Mouse (Mus musculus): ENCODE measurements around the gene Arrdc1. TPM values are rescaled to one million over a fixed set of nuclear protein-coding genes. Genes with fewer than 3 reads are reported as not detected.

Arrdc1 gene
- polyA plus RNA-seq, 1 experiment from 2014 or later = 180 TPM

GRCm38 (mm10) chr2:24926965-24927358, 8.1 kb downstream of the Arrdc1 start:
- DNase-seq (ENCODE audit: low spot score) (no peak), ATAC-seq (no peak)
- no peak overlapping the region for H3K9ac ChIP-seq (replicated peaks; ENCODE audit: low read depth)
- peak overlapping the region; percentile 92 for H3K27ac ChIP-seq (ENCODE audit: low read length)
- H3K4me3 ChIP-seq (ENCODE audit: low read depth, low read length) = no peak overlapping the region
- no peaks in the 10 kb centered on the region for H3K27me3 ChIP-seq (replicated peaks; ENCODE audit: insufficient read depth, low read length)
- WGBS = 38% methylated on average over 7 of the region's 7 CpGs
- TF ChIP-seq CTCF (IDR thresholded peaks at IDR 0.05) (no peak), EP300 (IDR thresholded peaks at IDR 0.05) (no peak)
- H3K4me2 ChIP-seq (replicated peaks; ENCODE audit: low read depth, low read length) = peak overlapping the region; percentile 33; the same call in 1 of the 2 replicates
- no peaks in the 10 kb centered on the region for H3K9me3 ChIP-seq (ENCODE audit: low read length)
- no peaks in the 10 kb centered on the region for H3K36me3 ChIP-seq (ENCODE audit: insufficient read depth, low read length)
- peaks cover 12% of the 10 kb centered on the region; the same call in 1 of the 2 replicates for H3K4me1 ChIP-seq (ENCODE audit: insufficient read depth, low read depth, low read length)

GRCm38 (mm10) chr2:24926345-24926964, 8.6 kb downstream of the Arrdc1 start:
- H3K9me3 ChIP-seq (ENCODE audit: low read length) = no peaks in the 10 kb centered on the region
- DNase-seq (ENCODE audit: low spot score) (no peak), ATAC-seq (no peak)
- H3K36me3 ChIP-seq (ENCODE audit: insufficient read depth, low read length) = no peaks in the 10 kb centered on the region
- no peak overlapping the region for H3K4me2 ChIP-seq (replicated peaks; ENCODE audit: low read depth, low read length)
- no peak overlapping the region for H3K4me3 ChIP-seq (ENCODE audit: low read depth, low read length)
- TF ChIP-seq EP300 (IDR thresholded peaks at IDR 0.05) = no peak
- TF ChIP-seq CTCF (IDR thresholded peaks at IDR 0.05) = no peak
- H3K27me3 ChIP-seq (replicated peaks; ENCODE audit: insufficient read depth, low read length) = no peaks in the 10 kb centered on the region
- WGBS = 73% methylated on average over 9 of the region's 9 CpGs
- H3K4me1 ChIP-seq (ENCODE audit: insufficient read depth, low read depth, low read length) = peaks cover 12% of the 10 kb centered on the region; the same call in 1 of the 2 replicates
- H3K9ac ChIP-seq (replicated peaks; ENCODE audit: low read depth) = no peak overlapping the region
- peak overlapping the region; percentile 92 for H3K27ac ChIP-seq (ENCODE audit: low read length)

- Histone ChIP-seq H3K9me3 (ENCODE audit: low read length) (no peaks in the 10 kb centered on the region), H3K36me3 (ENCODE audit: insufficient read depth, low read length) (no peaks in the 10 kb centered on the region), H3K9ac (replicated peaks; ENCODE audit: low read depth) (no peak overlapping the region), H3K4me1 (ENCODE audit: insufficient read depth, low read depth, low read length) (peaks cover 12% of the 10 kb centered on the region; the same call in 1 of the 2 replicates), H3K4me2 (replicated peaks; ENCODE audit: low read depth, low read length) (no peak overlapping the region), H3K4me3 (ENCODE audit: low read depth, low read length) (no peak overlapping the region), H3K27me3 (replicated peaks; ENCODE audit: insufficient read depth, low read length) (no peaks in the 10 kb centered on the region), H3K27ac (ENCODE audit: low read length) (peak overlapping the region; percentile 54)
- DNase-seq (ENCODE audit: low spot score) (peak; percentile 83), ATAC-seq (peak; percentile 45)
- 53% methylated on average over 8 of the region's 8 CpGs for WGBS
- TF ChIP-seq CTCF (IDR thresholded peaks at IDR 0.05) = no peak; the same call in 1 of the 2 replicates
- peak; percentile 52; the same call in 1 of the 2 replicates for TF ChIP-seq EP300 (IDR thresholded peaks at IDR 0.05)
Observed at GRCm38 (mm10) chr2:24925284-24925683, 9.8 kb downstream of the Arrdc1 start.

GRCm38 (mm10) chr2:24923561-24923960, 11.5 kb downstream of the Arrdc1 start:
- Histone ChIP-seq H3K9me3 (ENCODE audit: low read length) (no peaks in the 10 kb centered on the region), H3K36me3 (ENCODE audit: insufficient read depth, low read length) (no peaks in the 10 kb centered on the region), H3K4me1 (ENCODE audit: insufficient read depth, low read depth, low read length) (peaks cover 12% of the 10 kb centered on the region; the same call in 1 of the 2 replicates), H3K27ac (ENCODE audit: low read length) (no peak overlapping the region), H3K4me3 (ENCODE audit: low read depth, low read length) (no peak overlapping the region), H3K9ac (replicated peaks; ENCODE audit: low read depth) (no peak overlapping the region), H3K27me3 (replicated peaks; ENCODE audit: insufficient read depth, low read length) (no peaks in the 10 kb centered on the region), H3K4me2 (replicated peaks; ENCODE audit: low read depth, low read length) (no peak overlapping the region)
- peak; percentile 79 for DNase-seq (ENCODE audit: low spot score)
- TF ChIP-seq CTCF (IDR thresholded peaks at IDR 0.05) (peak; percentile 72), EP300 (IDR thresholded peaks at IDR 0.05) (no peak)
- 40% methylated on average over 2 of the region's 2 CpGs for WGBS
- ATAC-seq = no peak

- Histone ChIP-seq H3K9me3 (ENCODE audit: low read length) (no peaks in the 10 kb centered on the region), H3K4me3 (ENCODE audit: low read depth, low read length) (peak overlapping the region; percentile 99), H3K27me3 (replicated peaks; ENCODE audit: insufficient read depth, low read length) (no peaks in the 10 kb centered on the region), H3K36me3 (ENCODE audit: insufficient read depth, low read length) (no peaks in the 10 kb centered on the region), H3K27ac (ENCODE audit: low read length) (peak overlapping the region; percentile 93), H3K4me2 (replicated peaks; ENCODE audit: low read depth, low read length) (peak overlapping the region; percentile 74), H3K4me1 (ENCODE audit: insufficient read depth, low read depth, low read length) (peaks cover 8% of the 10 kb centered on the region; the same call in 1 of the 2 replicates), H3K9ac (replicated peaks; ENCODE audit: low read depth) (peak overlapping the region; percentile 86)
- 7% methylated on average over 8 of the region's 8 CpGs for WGBS
- no peak for TF ChIP-seq EP300 (IDR thresholded peaks at IDR 0.05)
- no peak for TF ChIP-seq CTCF (IDR thresholded peaks at IDR 0.05)
- ATAC-seq (peak; percentile 30), DNase-seq (ENCODE audit: low spot score) (no peak)
Observed at GRCm38 (mm10) chr2:24919839-24920175, 15.2 kb downstream of the Arrdc1 start.

GRCm38 (mm10) chr2:24918930-24919838, 15.9 kb downstream of the Arrdc1 start, which contains the start of gene Ehmt1:
Gene Ehmt1 (minus strand): TSS chr2:24919614.
- Histone ChIP-seq H3K4me2 (replicated peaks; ENCODE audit: low read depth, low read length) (peak within 1 kb of the TSS; percentile 74), H3K4me1 (ENCODE audit: insufficient read depth, low read depth, low read length) (peaks cover 8% of the 10 kb centered on the region; the same call in 1 of the 2 replicates), H3K4me3 (ENCODE audit: low read depth, low read length) (peak within 1 kb of the TSS; percentile 99), H3K27me3 (replicated peaks; ENCODE audit: insufficient read depth, low read length) (no peaks in the 10 kb centered on the region), H3K9me3 (ENCODE audit: low read length) (no peaks in the 10 kb centered on the region), H3K27ac (ENCODE audit: low read length) (peak within 1 kb of the TSS; percentile 93), H3K36me3 (ENCODE audit: insufficient read depth, low read length) (no peaks in the 10 kb centered on the region), H3K9ac (replicated peaks; ENCODE audit: low read depth) (peak within 1 kb of the TSS; percentile 86)
- ATAC-seq (peak; percentile 99), DNase-seq (ENCODE audit: low spot score) (peak; percentile 97)
- under 1% methylated on average over 84 of the region's 112 CpGs for WGBS
- TF ChIP-seq CTCF (IDR thresholded peaks at IDR 0.05) (peak; percentile 29; the same call in 1 of the 2 replicates), EP300 (IDR thresholded peaks at IDR 0.05) (no peak)

Data from lung, postnatal 0 days (tissue).